In the genomic region with DNA sequence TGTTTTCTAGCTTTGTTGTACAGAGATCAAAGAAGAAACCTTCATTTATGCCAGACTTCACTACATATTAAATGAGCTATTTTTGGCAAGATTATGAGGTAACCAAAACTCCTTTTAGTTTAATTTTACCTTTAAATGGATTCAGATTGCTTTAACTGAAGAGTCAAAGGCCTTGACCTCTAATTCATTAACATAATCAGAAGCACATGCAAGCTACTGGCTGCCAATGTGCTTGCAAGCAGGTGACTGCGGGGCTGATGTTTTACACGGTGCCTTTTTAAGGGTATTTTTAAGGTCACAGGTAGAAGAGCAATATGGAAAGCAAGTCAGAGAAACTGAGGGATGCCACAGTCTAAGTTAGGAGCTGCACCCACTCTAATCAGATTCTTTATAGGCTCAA, we compare ENCODE assay signal across 29 mouse cellular contexts.
DNase-seq lines count a peak whose midpoint lies in the region; ATAC-seq and TF ChIP-seq lines count a peak whose summit lies in the region.
"Had no signal": no experiment of that assay in that cellular context is flagged by ENCODE, and none has a peak within 500 bp of the region (broad histone marks: within the 10 kb centered on the region; RNA-seq: fewer than 3 reads in every experiment).

No protein-coding gene starts in this region.

- 20% methylated on average over 2 of the region's 2 CpGs for WGBS in embryonic facial prominence, embryonic 11.5 days
- 15% methylated on average over 2 of the region's 2 CpGs for WGBS in limb, embryonic 13.5 days
- WGBS in intestine, embryonic 16.5 days: 82% methylated on average over 2 of the region's 2 CpGs

- H3K9me3 ChIP-seq in CH12.LX (replicated peaks; ENCODE audit: low read length): no peaks in the 10 kb centered on the region
- H3K9me3 ChIP-seq in embryonic facial prominence, embryonic 11.5 days (replicated peaks; ENCODE audit: control insufficient read depth, low read length): no peaks in the 10 kb centered on the region
- H3K9me3 ChIP-seq in limb, embryonic 13.5 days: no peaks in the 10 kb centered on the region
- H3K9me3 ChIP-seq in intestine, embryonic 16.5 days (ENCODE audit: control insufficient read depth, low read length): no peaks in the 10 kb centered on the region
- H3K9me3 ChIP-seq: embryonic facial prominence, embryonic 12.5 days; embryonic facial prominence, embryonic 15.5 days; forebrain, embryonic 15.5 days; G1E; heart, embryonic 12.5 days; heart, embryonic 15.5 days; hindbrain, embryonic 10.5 days; hindbrain, embryonic 13.5 days had no signal

- no peak for TF ChIP-seq CTCF in CH12.LX (conservative IDR thresholded peaks at IDR 0.05 in 1 of 2, IDR thresholded peaks at IDR 0.05 in 1 of 2; ENCODE audit: low read depth in 2 of 2, low read length in 2 of 2)

- TF ChIP-seq EP300 in CH12.LX (IDR thresholded peaks at IDR 0.05; ENCODE audit: low read length): no peak

- TF ChIP-seq POLR2A in CH12.LX (IDR thresholded peaks at IDR 0.05; ENCODE audit: low read depth, low read length): no peak

- H3K4me2 ChIP-seq in CH12.LX (ENCODE audit: insufficient read depth, low read depth, poor library complexity, severe bottlenecking): peak overlapping the region; percentile 50; the same call in 1 of the 2 replicates
- H3K4me2 ChIP-seq in embryonic facial prominence, embryonic 11.5 days (ENCODE audit: low read depth, low read length): no peak overlapping the region
- no peak overlapping the region for H3K4me2 ChIP-seq in limb, embryonic 13.5 days (replicated peaks)
- no peak overlapping the region for H3K4me2 ChIP-seq in intestine, embryonic 16.5 days (ENCODE audit: low read depth, low read length)
- H3K4me2 ChIP-seq: embryonic facial prominence, embryonic 12.5 days; embryonic facial prominence, embryonic 15.5 days; forebrain, embryonic 15.5 days; heart, embryonic 12.5 days; heart, embryonic 15.5 days; hindbrain, embryonic 13.5 days had no signal

- dilution Hi-C loops in CH12.LX (cut with MboI; ENCODE audit: extremely low pct_ligation_motif_present, extremely low pct_unique_long_range_greater_than_20kb, low sequenced_read_pairs): no loop called here

- H3K4me3 ChIP-seq in CH12.LX (replicated peaks in 1 of 3; ENCODE audit: low read depth in 2 of 3, low read length in 2 of 3, poor library complexity in 1 of 3): no peak overlapping the region
- H3K4me3 ChIP-seq in embryonic facial prominence, embryonic 11.5 days (ENCODE audit: low read depth, low read length): no peak overlapping the region
- H3K4me3 ChIP-seq in limb, embryonic 13.5 days: no peak overlapping the region
- H3K4me3 ChIP-seq in intestine, embryonic 16.5 days (ENCODE audit: low read length): no peak overlapping the region
- H3K4me3 ChIP-seq: embryonic facial prominence, embryonic 12.5 days; embryonic facial prominence, embryonic 15.5 days; forebrain, embryonic 15.5 days; heart, embryonic 12.5 days; heart, embryonic 15.5 days; hindbrain, embryonic 10.5 days; hindbrain, embryonic 13.5 days had no signal

- no peaks in the 10 kb centered on the region for H3K36me3 ChIP-seq in CH12.LX (replicated peaks in 1 of 2; ENCODE audit: control insufficient read depth in 1 of 2, insufficient read depth in 1 of 2, low read length in 1 of 2)
- no peaks in the 10 kb centered on the region for H3K36me3 ChIP-seq in embryonic facial prominence, embryonic 11.5 days (replicated peaks; ENCODE audit: control insufficient read depth, insufficient read depth, low read depth, low read length)
- no peaks in the 10 kb centered on the region for H3K36me3 ChIP-seq in limb, embryonic 13.5 days
- H3K36me3 ChIP-seq in intestine, embryonic 16.5 days (ENCODE audit: control insufficient read depth, insufficient read depth, low read length): no peaks in the 10 kb centered on the region
- H3K36me3 ChIP-seq: embryonic facial prominence, embryonic 12.5 days; embryonic facial prominence, embryonic 15.5 days; forebrain, embryonic 15.5 days; G1E; heart, embryonic 12.5 days; heart, embryonic 15.5 days; hindbrain, embryonic 10.5 days; hindbrain, embryonic 13.5 days had no signal

- no peak for DNase-seq in CH12.LX (ENCODE audit: extremely low read depth)
- peak; percentile 62 for DNase-seq in embryo, embryonic 10.5 days (ENCODE audit: low spot score)
- DNase-seq in embryonic facial prominence, embryonic 11.5 days (ENCODE audit: low spot score): peak; percentile 67
- DNase-seq in frontal cortex, postnatal 10 days (ENCODE audit: low spot score in 2 of 2): no peak
- DNase-seq: adrenal gland, postnatal 10 days; adrenal gland, postnatal 36 days; cerebellum, adult 18-20 months; cerebellum, adult 9-10 months; cerebellum, postnatal 14 days; gastrocnemius, postnatal 25 days; heart, adult 18-20 months; heart, postnatal 10 days; heart, postnatal 36 days; kidney, adult 2 months had no signal

- H3K9ac ChIP-seq in CH12.LX (ENCODE audit: insufficient read depth, low read depth): no peak overlapping the region
- H3K9ac ChIP-seq in embryonic facial prominence, embryonic 11.5 days (replicated peaks; ENCODE audit: low read length): no peak overlapping the region
- no peak overlapping the region for H3K9ac ChIP-seq in limb, embryonic 13.5 days
- H3K9ac ChIP-seq in intestine, embryonic 16.5 days (ENCODE audit: low read depth, low read length): no peak overlapping the region
- H3K9ac ChIP-seq: embryonic facial prominence, embryonic 12.5 days; embryonic facial prominence, embryonic 15.5 days; forebrain, embryonic 15.5 days; heart, embryonic 12.5 days; heart, embryonic 15.5 days; hindbrain, embryonic 13.5 days had no signal

- no peak for TF ChIP-seq RAD21 in CH12.LX (IDR thresholded peaks at IDR 0.05; ENCODE audit: low read depth, low read length)

- peaks cover 2 to 22% of the 10 kb centered on the region in 2 experiments; a peak in 2 of 4 replicates for H3K4me1 ChIP-seq in CH12.LX (ENCODE audit: control insufficient read depth in 1 of 2, insufficient read depth in 2 of 2)
- H3K4me1 ChIP-seq in embryonic facial prominence, embryonic 11.5 days (ENCODE audit: control insufficient read depth, insufficient read depth, low read length): no peaks in the 10 kb centered on the region
- peaks cover 17% of the 10 kb centered on the region for H3K4me1 ChIP-seq in limb, embryonic 13.5 days
- H3K4me1 ChIP-seq in intestine, embryonic 16.5 days (ENCODE audit: control insufficient read depth, insufficient read depth, low read length): no peaks in the 10 kb centered on the region
- H3K4me1 ChIP-seq: embryonic facial prominence, embryonic 15.5 days; forebrain, embryonic 15.5 days; heart, embryonic 12.5 days; heart, embryonic 15.5 days; hindbrain, embryonic 10.5 days; hindbrain, embryonic 13.5 days had no signal

- H3K27ac ChIP-seq in CH12.LX (ENCODE audit: insufficient read depth, low read depth): no peak overlapping the region
- H3K27ac ChIP-seq in embryonic facial prominence, embryonic 11.5 days (replicated peaks; ENCODE audit: low read depth, low read length): no peak overlapping the region
- no peak overlapping the region for H3K27ac ChIP-seq in limb, embryonic 13.5 days
- H3K27ac ChIP-seq in intestine, embryonic 16.5 days (ENCODE audit: low read length): no peak overlapping the region
- H3K27ac ChIP-seq: embryonic facial prominence, embryonic 12.5 days; embryonic facial prominence, embryonic 15.5 days; forebrain, embryonic 15.5 days; heart, embryonic 15.5 days; hindbrain, embryonic 10.5 days; hindbrain, embryonic 13.5 days had no signal

- no peak for ATAC-seq in embryonic facial prominence, embryonic 11.5 days (replicated peaks; ENCODE audit: insufficient number of reproducible peaks, low FRiP score, low TSS enrichment, low read depth)
- 0 out of 2 replicates have a peak, but pooled peaks have one; percentile 28 for ATAC-seq in limb, embryonic 13.5 days (ENCODE audit: low FRiP score, low read depth)
- no peak for ATAC-seq in CD4-positive, CD25-positive, alpha-beta regulatory T cell, adult 4 months
- ATAC-seq in intestine, embryonic 16.5 days: no peak
- ATAC-seq: forebrain, embryonic 15.5 days; hindbrain, embryonic 16.5 days; inflammation-experienced regulatory T-cells, adult 6 months; intestine, postnatal 0 days; Patski had no signal

- no peaks in the 10 kb centered on the region for H3K79me2 ChIP-seq in CH12.LX (replicated peaks; ENCODE audit: control insufficient read depth, extremely low read depth, insufficient read depth, poor library complexity, severe bottlenecking)

- in situ Hi-C loops in CH12.LX (cut with MboI; ENCODE audit: low pct_ligation_motif_present, low pct_unique_long_range_greater_than_20kb, low sequenced_read_pairs): no loop called here

- H3K27me3 ChIP-seq in CH12.LX (replicated peaks): no peaks in the 10 kb centered on the region
- H3K27me3 ChIP-seq in embryonic facial prominence, embryonic 11.5 days (ENCODE audit: control insufficient read depth, insufficient read depth, low read length): no peaks in the 10 kb centered on the region; the same call in 1 of the 2 replicates
- no peaks in the 10 kb centered on the region for H3K27me3 ChIP-seq in limb, embryonic 13.5 days
- no peaks in the 10 kb centered on the region for H3K27me3 ChIP-seq in intestine, embryonic 16.5 days (replicated peaks; ENCODE audit: control insufficient read depth, insufficient read depth, low read length)
- H3K27me3 ChIP-seq: embryonic facial prominence, embryonic 15.5 days; forebrain, embryonic 15.5 days; heart, embryonic 12.5 days; heart, embryonic 15.5 days; hindbrain, embryonic 13.5 days had no signal

TF ChIP-seq in CH12.LX, 34 proteins besides CTCF, POLR2A, EP300 and RAD21:
- TF ChIP-seq IRF4 (IDR thresholded peaks at IDR 0.05; ENCODE audit: low read depth, low read length): no peak
- TF ChIP-seq MXI1 (IDR thresholded peaks at IDR 0.05; ENCODE audit: low read depth, low read length): no peak
- no peak for TF ChIP-seq BHLHE40 (IDR thresholded peaks at IDR 0.05; ENCODE audit: low read depth, low read length)
- no peak for TF ChIP-seq MAX (IDR thresholded peaks at IDR 0.05; ENCODE audit: low read length)
- TF ChIP-seq CHD2 (IDR thresholded peaks at IDR 0.05; ENCODE audit: low read length): no peak
- TF ChIP-seq ETS1 (conservative IDR thresholded peaks at IDR 0.05; ENCODE audit: low read depth, low read length): no peak
- TF ChIP-seq JUND (conservative IDR thresholded peaks at IDR 0.05; ENCODE audit: low read depth, low read length): no peak

Comparison
In these comparisons a context has a peak if more than half of its experiments do, and no peak if none do; other contexts are left out.
1. DNase-seq: peak in embryo, embryonic 10.5 days (single experiment) and embryonic facial prominence, embryonic 11.5 days (single experiment); none in CH12.LX (single experiment) and frontal cortex, postnatal 10 days (0 of 2).